Mouse (Mus musculus): ENCODE measurements around the gene Olfr96. TPM values are rescaled to one million over a fixed set of nuclear protein-coding genes. Genes with fewer than 3 reads are reported as not detected.
"Not testable (repeated sequence)": the region's sequence is repeated elsewhere in the genome, so short reads cannot be mapped to it uniquely, and the experiment has no call there.

The Olfr96 gene
- polyA plus RNA-seq, 1 experiment from 2014 or later = not detected

DNA sequence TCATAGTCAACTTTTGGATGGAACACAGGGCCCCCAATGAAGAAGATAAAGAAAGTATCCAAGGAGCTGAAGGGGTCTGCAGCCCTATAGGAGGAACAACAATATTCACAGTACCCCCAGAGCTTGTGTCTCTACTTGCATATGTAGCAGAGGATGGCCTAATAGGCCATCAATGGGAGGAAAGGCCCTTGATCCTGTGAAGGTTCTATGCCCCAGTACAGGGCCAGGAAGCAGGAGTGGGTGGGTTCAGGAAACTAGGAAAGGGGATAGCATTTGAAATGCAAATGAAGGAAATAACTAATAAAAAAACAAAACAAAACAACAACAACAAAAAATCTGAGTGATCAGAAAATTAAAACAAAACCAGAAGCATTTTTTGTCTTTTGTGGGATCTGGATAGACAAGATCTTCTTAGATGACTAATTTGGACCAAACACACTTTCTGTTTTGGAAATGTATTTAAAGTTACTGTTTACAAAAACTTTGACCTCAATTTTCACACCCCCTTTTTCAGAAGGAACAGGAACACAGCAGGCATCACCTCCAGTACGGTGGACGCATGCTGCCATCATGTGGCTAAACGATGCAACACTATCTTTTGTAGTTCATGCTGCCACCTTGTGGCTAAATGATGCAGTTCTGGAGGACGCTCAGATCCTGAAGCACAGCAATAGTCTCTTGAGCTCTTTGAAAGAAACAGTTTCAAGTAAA lies 16.6 kb upstream of the Olfr96 start:
- Histone ChIP-seq H3K4me1 (ENCODE audit: control insufficient read depth, insufficient read depth, low read length) (no peaks in the 10 kb centered on the region), H3K36me3 (ENCODE audit: control insufficient read depth, insufficient read depth, low read length) (no peaks in the 10 kb centered on the region), H3K9ac (ENCODE audit: low read depth, low read length) (no peak overlapping the region), H3K27ac (ENCODE audit: low read depth, low read length) (no peak overlapping the region), H3K4me3 (ENCODE audit: low read length) (no peak overlapping the region), H3K27me3 (ENCODE audit: control insufficient read depth, insufficient read depth, low read length) (peaks cover 5% of the 10 kb centered on the region), H3K4me2 (replicated peaks; ENCODE audit: low read depth, low read length) (no peak overlapping the region), H3K9me3 (ENCODE audit: control insufficient read depth, low read length) (no peaks in the 10 kb centered on the region)
- under 1% methylated on average over 4 of the region's 4 CpGs for WGBS
- ATAC-seq (ENCODE audit: low FRiP score, low TSS enrichment) = peak; percentile 92

DNA sequence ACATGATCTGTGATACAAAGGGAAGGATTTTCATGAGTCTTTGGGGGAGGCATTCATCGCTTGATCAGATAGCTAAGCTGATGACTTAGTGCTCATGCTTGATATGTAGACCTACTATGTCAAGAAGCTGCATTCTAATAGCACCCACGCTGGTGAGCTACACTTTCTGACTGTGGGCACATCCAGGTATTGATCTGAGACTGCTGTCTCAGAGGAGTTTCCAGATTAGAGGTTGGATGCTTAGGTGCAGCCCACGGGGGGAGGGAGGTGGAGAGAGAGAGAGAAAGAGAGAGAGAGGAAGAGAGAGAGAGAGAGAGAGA lies 16.1 kb upstream of the Olfr96 start:
- 31% methylated on average over 3 of the region's 3 CpGs for WGBS
- Histone ChIP-seq H3K36me3 (ENCODE audit: control insufficient read depth, insufficient read depth, low read length) (no peaks in the 10 kb centered on the region), H3K9ac (ENCODE audit: low read depth, low read length) (no peak overlapping the region), H3K9me3 (ENCODE audit: control insufficient read depth, low read length) (no peaks in the 10 kb centered on the region), H3K4me2 (replicated peaks; ENCODE audit: low read depth, low read length) (no peak overlapping the region), H3K27ac (ENCODE audit: low read depth, low read length) (no peak overlapping the region), H3K27me3 (ENCODE audit: control insufficient read depth, insufficient read depth, low read length) (no peaks in the 10 kb centered on the region; the same call in 1 of the 2 replicates), H3K4me1 (ENCODE audit: control insufficient read depth, insufficient read depth, low read length) (no peaks in the 10 kb centered on the region), H3K4me3 (ENCODE audit: low read length) (no peak overlapping the region)
- peak; percentile 32; the same call in 1 of the 2 replicates for ATAC-seq (ENCODE audit: low FRiP score, low TSS enrichment)

- no peaks in the 10 kb centered on the region for H3K9me3 ChIP-seq (ENCODE audit: control insufficient read depth, low read length)
- 0 out of 2 replicates have a peak overlapping the region, but pooled peaks have one; percentile 12 for H3K4me3 ChIP-seq (ENCODE audit: low read length)
- H3K4me1 ChIP-seq (ENCODE audit: control insufficient read depth, insufficient read depth, low read length) = no peaks in the 10 kb centered on the region
- H3K9ac ChIP-seq (ENCODE audit: low read depth, low read length) = no peak overlapping the region
- H3K4me2 ChIP-seq (replicated peaks; ENCODE audit: low read depth, low read length) = peak overlapping the region; percentile 27
- 23% methylated on average over 40 of the region's 40 CpGs for WGBS
- H3K27ac ChIP-seq (ENCODE audit: low read depth, low read length) = no peak overlapping the region
- H3K27me3 ChIP-seq (ENCODE audit: control insufficient read depth, insufficient read depth, low read length) = peaks cover 15% of the 10 kb centered on the region; the same call in 1 of the 2 replicates
- no peaks in the 10 kb centered on the region for H3K36me3 ChIP-seq (ENCODE audit: control insufficient read depth, insufficient read depth, low read length)
- no peak for ATAC-seq (ENCODE audit: low FRiP score, low TSS enrichment)
These were observed 8.8 kb upstream of the Olfr96 start for GRCm38 (mm10) chr17:37210884-37211768.

GRCm38 (mm10) chr17:37213018-37213417 lies 6.9 kb upstream of the Olfr96 start, which contains the start of gene Olfr95:
Gene Olfr95, minus strand, starts transcription at chr17:37213118.
- no peak within 1 kb of the TSS for H3K4me3 ChIP-seq (ENCODE audit: low read length)
- H3K9ac ChIP-seq (ENCODE audit: low read depth, low read length) = no peak within 1 kb of the TSS
- no peaks in the 10 kb centered on the region for H3K4me1 ChIP-seq (ENCODE audit: control insufficient read depth, insufficient read depth, low read length)
- H3K27me3 ChIP-seq (ENCODE audit: control insufficient read depth, insufficient read depth, low read length) = peaks cover 15% of the 10 kb centered on the region; the same call in 1 of the 2 replicates
- H3K9me3 ChIP-seq (ENCODE audit: control insufficient read depth, low read length) = 0 out of 2 replicates have a peak, but pooled peaks cover 2% of the 10 kb centered on the region
- H3K27ac ChIP-seq (ENCODE audit: low read depth, low read length) = no peak within 1 kb of the TSS
- H3K4me2 ChIP-seq (replicated peaks; ENCODE audit: low read depth, low read length) = no peak within 1 kb of the TSS
- WGBS = 73% methylated on average over 3 of the region's 3 CpGs
- no peak for ATAC-seq (ENCODE audit: low FRiP score, low TSS enrichment)
- no peaks in the 10 kb centered on the region for H3K36me3 ChIP-seq (ENCODE audit: control insufficient read depth, insufficient read depth, low read length)

DNA sequence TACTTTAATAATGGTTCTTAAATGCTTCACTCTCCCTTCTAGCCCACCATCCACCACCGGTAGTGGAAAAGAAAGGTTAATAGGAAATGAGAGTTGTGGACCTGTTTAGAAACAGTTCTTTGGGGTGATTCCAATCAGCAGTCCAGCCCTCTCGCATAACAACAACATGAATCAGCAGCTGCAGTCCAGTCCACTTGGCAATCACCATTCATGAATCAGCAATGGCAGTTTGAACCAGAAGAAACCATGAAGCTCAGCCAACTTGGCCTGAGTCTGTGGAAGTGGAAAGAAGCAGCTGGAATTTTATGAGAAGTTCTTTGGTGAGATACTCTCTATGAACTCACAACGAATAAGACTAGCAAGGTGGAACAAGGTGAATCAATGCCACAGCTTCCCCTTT lies 1.5 kb upstream of the Olfr96 start:
- 87% methylated on average over 3 of the region's 3 CpGs for WGBS
- H3K4me3 ChIP-seq (ENCODE audit: low read length) = no peak overlapping the region
- no peaks in the 10 kb centered on the region for H3K36me3 ChIP-seq (ENCODE audit: control insufficient read depth, insufficient read depth, low read length)
- H3K4me1 ChIP-seq (ENCODE audit: control insufficient read depth, insufficient read depth, low read length) = no peaks in the 10 kb centered on the region
- H3K27me3 ChIP-seq (ENCODE audit: control insufficient read depth, insufficient read depth, low read length) = no peaks in the 10 kb centered on the region
- no peak for ATAC-seq (ENCODE audit: low FRiP score, low TSS enrichment)
- no peak overlapping the region for H3K9ac ChIP-seq (ENCODE audit: low read depth, low read length)
- no peak overlapping the region for H3K27ac ChIP-seq (ENCODE audit: low read depth, low read length)
- no peak overlapping the region for H3K4me2 ChIP-seq (replicated peaks; ENCODE audit: low read depth, low read length)
- H3K9me3 ChIP-seq (ENCODE audit: control insufficient read depth, low read length) = 0 out of 2 replicates have a peak, but pooled peaks cover 2% of the 10 kb centered on the region

- Histone ChIP-seq H3K4me1 (ENCODE audit: control insufficient read depth, insufficient read depth, low read length) (no peaks in the 10 kb centered on the region), H3K4me3 (ENCODE audit: low read length) (no peak overlapping the region), H3K27me3 (ENCODE audit: control insufficient read depth, insufficient read depth, low read length) (no peaks in the 10 kb centered on the region), H3K36me3 (ENCODE audit: control insufficient read depth, insufficient read depth, low read length) (no peaks in the 10 kb centered on the region), H3K27ac (ENCODE audit: low read depth, low read length) (no peak overlapping the region), H3K9ac (ENCODE audit: low read depth, low read length) (no peak overlapping the region), H3K4me2 (replicated peaks; ENCODE audit: low read depth, low read length) (no peak overlapping the region), H3K9me3 (ENCODE audit: control insufficient read depth, low read length) (0 out of 2 replicates have a peak, but pooled peaks cover 2% of the 10 kb centered on the region)
- ATAC-seq (ENCODE audit: low FRiP score, low TSS enrichment) = no peak
- WGBS = 23% methylated on average over 1 of the region's 1 CpGs
These were observed 1.9 kb downstream of the Olfr96 start for GRCm38 (mm10) chr17:37221879-37222278.

DNA sequence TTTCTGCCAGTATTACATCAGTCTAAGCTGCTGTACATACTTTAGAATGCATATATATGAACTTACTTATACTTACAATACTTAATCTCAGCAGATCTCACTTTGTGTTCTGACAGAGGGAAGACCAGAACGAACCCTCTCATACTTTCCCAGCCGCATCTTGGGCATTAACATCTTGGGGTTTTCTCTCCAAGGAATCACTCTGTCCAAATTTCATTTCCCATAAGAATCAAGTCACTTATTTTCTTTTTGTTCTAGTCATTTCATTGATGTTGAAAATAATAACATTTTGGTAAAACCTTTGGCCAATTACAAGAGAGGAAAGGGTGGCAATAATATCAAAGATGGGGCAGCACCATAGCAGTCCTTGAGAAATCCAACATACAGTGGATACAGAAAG lies 17.3 kb downstream of the Olfr96 start, which contains the start of gene Olfr97:
Olfr97 (minus strand) TSS at position 101 of the 400 bp plus-strand sequence.
- H3K4me2 ChIP-seq (replicated peaks; ENCODE audit: low read depth, low read length); H3K27me3 ChIP-seq (ENCODE audit: control insufficient read depth, insufficient read depth, low read length); ATAC-seq (ENCODE audit: low FRiP score, low TSS enrichment); H3K4me1 ChIP-seq (ENCODE audit: control insufficient read depth, insufficient read depth, low read length); H3K4me3 ChIP-seq (ENCODE audit: low read length); H3K9ac ChIP-seq (ENCODE audit: low read depth, low read length); H3K9me3 ChIP-seq (ENCODE audit: control insufficient read depth, low read length); H3K36me3 ChIP-seq (ENCODE audit: control insufficient read depth, insufficient read depth, low read length); H3K27ac ChIP-seq (ENCODE audit: low read depth, low read length): not testable (repeated sequence)
- WGBS = 85% methylated on average over 2 of the region's 2 CpGs

DNA sequence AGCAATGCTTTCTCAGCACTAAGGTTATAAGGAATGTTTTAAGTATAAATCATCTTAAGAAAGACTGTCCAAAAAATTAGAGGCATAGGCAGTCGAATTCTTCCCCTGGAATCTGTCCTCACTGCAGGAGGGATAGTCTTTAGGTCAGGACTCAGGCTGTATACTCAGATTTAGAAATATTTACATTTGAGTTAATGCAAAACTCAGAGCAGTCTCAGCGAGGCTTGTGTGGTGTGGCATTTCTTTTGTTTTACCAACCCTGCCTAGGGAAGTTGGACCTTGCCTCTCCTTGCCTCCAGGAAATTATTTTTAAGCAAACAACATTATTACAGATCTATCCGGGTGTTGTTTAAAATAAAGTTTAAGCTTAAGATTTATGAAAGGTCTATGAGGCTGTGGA lies 22.3 kb downstream of the Olfr96 start:
- Histone ChIP-seq H3K4me1 (ENCODE audit: control insufficient read depth, insufficient read depth, low read length) (no peaks in the 10 kb centered on the region), H3K36me3 (ENCODE audit: control insufficient read depth, insufficient read depth, low read length) (no peaks in the 10 kb centered on the region), H3K9ac (ENCODE audit: low read depth, low read length) (no peak overlapping the region), H3K4me2 (replicated peaks; ENCODE audit: low read depth, low read length) (no peak overlapping the region), H3K27ac (ENCODE audit: low read depth, low read length) (no peak overlapping the region), H3K4me3 (ENCODE audit: low read length) (no peak overlapping the region), H3K27me3 (ENCODE audit: control insufficient read depth, insufficient read depth, low read length) (no peaks in the 10 kb centered on the region), H3K9me3 (ENCODE audit: control insufficient read depth, low read length) (peaks cover 6% of the 10 kb centered on the region; the same call in 1 of the 2 replicates)
- ATAC-seq (ENCODE audit: low FRiP score, low TSS enrichment) = no peak
- WGBS = 51% methylated on average over 3 of the region's 3 CpGs

DNA sequence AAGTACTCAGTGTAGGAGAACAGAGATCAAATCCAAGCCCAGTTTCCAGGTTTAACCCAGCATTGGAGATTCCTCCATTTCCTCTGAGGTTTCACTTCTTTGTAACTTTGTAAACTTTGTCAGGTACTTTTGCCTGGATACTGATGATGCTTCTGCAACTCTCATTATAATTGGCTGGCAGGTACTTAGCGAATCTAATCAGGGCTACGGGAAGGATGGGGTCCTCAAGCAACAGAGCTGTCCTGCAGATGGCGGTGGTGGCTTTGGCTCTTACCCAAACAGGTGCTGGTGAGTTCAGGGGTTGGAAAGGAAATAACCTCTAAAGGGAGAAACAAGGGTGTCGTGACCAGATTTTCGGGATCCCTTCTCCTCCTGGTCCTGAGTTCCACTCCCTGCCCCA lies 26.8 kb downstream of the Olfr96 start:
- no peak overlapping the region for H3K9ac ChIP-seq (ENCODE audit: low read depth, low read length)
- no peak overlapping the region for H3K4me2 ChIP-seq (replicated peaks; ENCODE audit: low read depth, low read length)
- H3K9me3 ChIP-seq (ENCODE audit: control insufficient read depth, low read length) = no peaks in the 10 kb centered on the region
- H3K4me1 ChIP-seq (ENCODE audit: control insufficient read depth, insufficient read depth, low read length) = no peaks in the 10 kb centered on the region
- H3K4me3 ChIP-seq (ENCODE audit: low read length) = no peak overlapping the region
- H3K27me3 ChIP-seq (ENCODE audit: control insufficient read depth, insufficient read depth, low read length) = no peaks in the 10 kb centered on the region
- ATAC-seq (ENCODE audit: low FRiP score, low TSS enrichment) = peak; percentile 85; the same call in 1 of the 2 replicates
- no peak overlapping the region for H3K27ac ChIP-seq (ENCODE audit: low read depth, low read length)
- no peaks in the 10 kb centered on the region for H3K36me3 ChIP-seq (ENCODE audit: control insufficient read depth, insufficient read depth, low read length)
- WGBS = 29% methylated on average over 5 of the region's 5 CpGs
